Mouse (Mus musculus) mouse embryonic stem cell (cell line): ENCODE measurements around the gene Ksr2.
"Not testable (repeated sequence)": the region's sequence is repeated elsewhere in the genome, so short reads cannot be mapped to it uniquely, and the experiment has no call there.

ENCODE experiments used
- in situ Hi-C, 2 experiments: fragments of 300-500 bp; cut with MboI; formaldehyde crosslinking; loops; 1 replicate in 1 of 2; 3 replicates in 1 of 2; pipeline ENCODE4 v1.14.3; 2019 to 2020; ENCODE audit warnings: low sequenced_read_pairs in 2 of 2, low pct_unique_long_range_greater_than_20kb in 1 of 2, mixed read lengths in 1 of 2; ENCODE audit not compliant: unreplicated experiment in 1 of 2

Gene Ksr2

DNA sequence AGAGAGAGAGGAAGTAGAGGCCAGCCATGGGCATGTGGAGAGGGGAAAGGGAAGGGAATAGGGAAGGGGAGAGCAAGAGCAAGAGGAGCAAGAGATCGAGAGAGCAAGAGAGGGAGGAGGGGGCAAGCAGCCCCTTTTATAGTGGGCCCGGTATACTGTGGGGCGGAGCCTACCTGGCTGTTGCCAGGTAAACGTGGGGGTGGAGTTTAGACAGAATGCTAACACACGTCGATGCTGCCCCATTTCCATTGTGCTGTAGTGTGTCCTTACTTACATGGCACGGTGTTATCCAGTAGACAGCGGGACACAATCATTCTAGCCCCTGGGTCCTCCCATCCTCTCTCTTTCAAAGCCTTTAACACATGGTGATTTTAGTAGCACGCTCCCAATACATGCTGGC, 14.5 kb upstream of the Ksr2 start:
- in situ Hi-C loops: no loop called here

DNA sequence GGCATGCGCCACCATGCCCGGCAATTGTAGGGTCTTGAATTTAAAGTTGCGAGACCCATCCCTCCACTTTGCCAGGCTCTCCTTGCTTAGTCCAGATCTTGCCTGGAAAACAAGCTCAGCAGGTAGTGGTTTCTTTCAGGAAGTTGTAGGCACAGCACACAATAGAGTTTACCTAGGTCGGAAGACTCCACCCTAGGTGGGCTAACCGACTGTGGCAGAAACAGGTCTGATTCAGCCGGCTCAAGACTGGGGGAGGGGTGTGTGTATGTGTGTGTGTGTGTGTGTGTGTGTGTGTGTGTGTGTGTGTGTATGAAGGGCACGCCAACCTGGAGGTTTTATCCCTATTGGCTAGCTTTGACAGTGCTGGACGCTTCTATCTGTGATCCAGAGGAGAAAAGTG, 10.2 kb upstream of the Ksr2 start:
- in situ Hi-C loops: loop anchor here in 1 of 2 experiments (10.0 kb wide), 1 partner anchor 89 kb away; the partner anchor contains the start of gene Vsig10

DNA sequence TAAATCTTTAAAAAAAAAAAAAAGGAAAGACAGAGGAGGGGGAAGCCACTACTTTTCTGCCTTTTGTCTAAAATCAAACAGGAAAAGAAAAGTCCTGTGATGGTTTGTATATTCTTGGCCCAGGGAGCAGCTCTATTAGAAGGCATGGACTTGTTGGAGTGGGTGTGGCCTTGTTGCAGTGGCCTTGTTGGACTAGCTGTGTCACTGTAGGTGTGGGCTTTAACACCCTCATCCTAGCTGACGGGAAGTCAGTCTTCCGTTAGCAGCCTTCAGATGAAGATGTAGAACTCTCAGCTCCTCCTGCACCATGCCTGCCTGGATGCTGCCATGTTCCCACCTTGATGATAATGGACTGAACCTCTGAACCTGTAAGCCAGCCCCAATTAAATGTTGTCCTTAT, 9.1 kb upstream of the Ksr2 start:
- in situ Hi-C loops: loop anchor here (5.0 to 10.0 kb wide), 2 partner anchors 90 to 97 kb away; partner anchors contain the start of gene Vsig10 (in 1 of the 2)

DNA sequence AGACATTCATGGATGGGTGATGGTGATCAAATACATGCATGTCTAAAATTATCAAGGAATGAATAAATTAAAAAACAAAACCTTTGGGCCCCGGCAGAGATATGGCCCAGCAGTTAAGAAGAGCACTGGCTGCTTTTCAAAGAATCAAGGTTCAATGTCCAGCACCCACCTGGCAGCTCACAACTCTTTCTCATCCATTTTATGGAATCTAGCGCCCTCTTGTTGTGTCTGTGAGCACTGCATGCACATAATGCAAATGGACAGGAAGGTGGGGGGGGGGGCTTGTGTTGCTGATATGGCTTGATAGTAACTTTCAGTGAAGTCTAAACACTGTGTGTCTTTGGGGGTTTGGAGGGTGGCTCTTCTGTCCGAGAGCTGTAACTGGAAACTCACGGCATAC, 5.6 kb upstream of the Ksr2 start:
- in situ Hi-C loops: loop anchor here (5.0 to 10.0 kb wide), 2 partner anchors 93 to 101 kb away; partner anchors contain the start of gene Vsig10 (in 1 of the 2)

DNA sequence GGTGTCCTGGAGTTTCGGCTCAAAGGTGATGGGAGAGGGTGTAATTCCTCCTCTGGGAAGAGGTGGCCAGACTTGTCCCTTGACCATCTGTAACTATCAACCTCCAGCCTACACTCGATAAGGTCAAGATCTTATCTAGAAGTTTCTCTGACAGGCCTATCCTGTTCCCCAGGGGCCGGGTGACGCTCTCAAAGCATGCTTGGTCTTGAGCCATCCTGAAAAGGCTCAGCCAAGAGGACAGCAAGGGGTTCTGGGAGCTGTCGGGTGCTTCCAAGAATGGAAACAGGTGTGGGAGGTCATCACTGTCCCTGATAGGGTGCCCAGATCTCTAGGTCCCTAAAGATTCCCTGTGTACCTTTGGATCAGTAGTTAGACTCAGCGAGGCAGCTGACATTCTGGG, 4.4 kb upstream of the Ksr2 start:
- in situ Hi-C loops: loop anchor here (5.0 to 10.0 kb wide), 2 partner anchors 95 to 102 kb away; partner anchors contain the start of gene Vsig10 (in 1 of the 2)

DNA sequence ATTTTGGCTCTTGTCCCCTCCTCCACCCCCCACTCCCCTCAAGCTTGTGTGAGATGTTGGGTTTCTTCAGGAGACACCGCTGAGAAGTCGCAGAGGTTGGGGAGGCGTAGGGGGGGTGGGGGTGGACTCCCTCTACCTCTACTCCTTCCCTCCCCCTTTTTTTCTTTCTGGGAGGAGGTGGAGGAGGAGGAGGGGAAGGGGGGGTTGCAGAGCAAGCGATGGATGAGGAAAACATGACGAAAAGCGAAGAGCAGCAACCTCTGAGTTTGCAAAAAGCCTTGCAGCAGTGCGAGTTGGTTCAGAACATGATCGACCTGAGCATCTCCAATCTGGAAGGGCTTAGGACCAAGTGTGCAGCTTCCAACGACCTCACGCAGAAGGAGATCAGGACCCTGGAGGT, 811 bp downstream of the Ksr2 start:
- in situ Hi-C loops: no loop called here

DNA sequence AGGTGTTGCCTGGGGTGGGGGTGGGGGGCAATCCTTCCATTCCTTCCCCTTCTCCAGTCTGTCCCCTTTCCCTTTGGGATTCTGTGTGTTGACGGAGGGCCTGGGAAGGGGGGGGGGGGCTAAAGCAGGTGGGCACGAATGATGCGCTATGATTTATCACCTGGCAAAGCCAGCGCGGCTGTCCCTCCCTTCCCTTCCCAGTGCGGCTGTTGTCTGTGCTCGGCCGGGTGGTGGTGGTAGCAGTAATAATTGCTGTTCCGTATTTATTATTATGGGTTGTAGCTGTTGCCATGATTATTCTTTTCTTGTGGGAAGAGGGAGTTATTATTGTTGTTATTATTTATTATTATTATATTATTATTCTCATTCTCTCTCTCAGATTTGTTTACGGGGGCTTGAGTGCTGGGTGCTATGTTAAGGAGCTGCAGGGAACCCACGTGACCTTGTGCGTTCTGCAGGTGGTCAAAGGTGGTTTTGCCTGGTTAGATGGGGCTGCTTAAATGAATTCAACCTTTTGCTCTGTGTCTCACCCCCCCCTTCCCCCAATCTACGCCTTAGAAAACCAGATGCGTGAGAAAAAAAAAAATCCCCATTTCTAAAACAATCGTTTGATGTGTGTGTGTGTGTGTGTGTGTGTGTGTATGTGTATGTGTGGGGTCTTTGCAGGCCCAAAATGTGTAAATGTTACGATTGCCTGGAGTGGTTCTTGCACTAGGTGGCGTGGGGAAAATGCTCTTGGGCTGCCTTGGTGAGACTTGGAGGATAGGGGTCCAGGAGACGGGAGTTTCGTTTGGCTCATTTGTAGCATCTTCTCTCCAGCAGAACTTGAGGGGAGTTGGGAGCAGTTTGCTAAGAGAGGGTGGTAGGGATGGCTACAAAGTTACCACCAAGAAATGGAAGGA, 1.5 kb downstream of the Ksr2 start:
- in situ Hi-C loops: no loop called here

DNA sequence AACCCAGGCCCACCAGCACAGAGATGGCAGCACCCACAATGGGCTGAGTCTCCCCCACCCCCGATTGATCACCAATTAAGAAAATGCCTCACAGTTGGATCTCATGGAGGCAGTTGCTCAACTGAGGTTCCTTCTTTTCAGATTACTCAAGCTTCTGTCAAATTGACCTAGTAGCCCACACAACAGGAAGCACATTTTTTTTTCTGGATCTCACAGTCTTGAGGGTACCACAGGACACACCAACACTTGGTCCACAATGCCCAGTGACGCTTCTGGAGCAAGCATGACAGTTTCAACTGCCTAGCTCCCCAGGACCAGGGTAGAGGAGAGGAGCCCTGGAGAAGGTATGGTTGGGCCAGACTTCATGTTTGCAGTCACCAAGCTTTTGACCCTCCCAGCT, 3.6 kb downstream of the Ksr2 start:
- in situ Hi-C loops: no loop called here

DNA sequence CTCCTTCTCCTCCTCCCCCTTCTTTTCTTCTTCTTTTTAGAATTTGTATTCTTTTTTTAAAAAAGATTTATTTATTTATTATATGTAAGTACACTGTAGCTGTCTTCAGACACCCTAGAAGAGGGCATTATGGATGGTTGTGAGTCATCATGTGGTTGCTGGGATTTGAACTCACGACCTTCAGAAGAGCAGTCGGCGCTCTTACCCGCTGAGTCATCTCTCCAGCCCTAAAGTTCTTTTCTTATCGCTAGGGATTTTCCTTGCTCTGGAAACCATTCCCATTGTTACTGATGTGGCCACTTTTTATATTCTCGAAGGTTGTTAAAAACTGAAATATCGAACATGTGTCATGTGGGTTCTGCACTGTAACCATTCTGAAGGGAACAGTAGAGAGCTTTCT, 19.7 kb downstream of the Ksr2 start:
- in situ Hi-C loops: not testable (repeated sequence)

DNA sequence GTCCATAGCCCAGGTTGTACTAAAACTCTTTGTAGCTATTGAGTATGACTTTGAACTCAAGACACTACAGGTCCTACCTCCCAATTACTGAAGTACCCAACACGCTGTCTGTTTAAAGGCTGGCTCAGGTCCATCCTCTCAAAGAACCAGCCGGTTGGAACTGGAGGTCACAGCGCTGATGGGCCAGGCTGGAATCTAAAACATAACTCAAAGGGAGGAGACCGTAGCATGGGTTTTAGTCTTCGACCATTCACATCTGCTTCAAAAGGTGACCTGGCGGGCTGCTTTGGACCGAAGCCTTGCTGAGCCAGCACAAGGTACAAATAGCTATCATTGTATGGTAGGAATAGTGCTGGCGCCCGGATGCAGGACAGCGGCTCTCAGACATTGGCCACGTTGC, 26.5 kb downstream of the Ksr2 start:
- in situ Hi-C loops: no loop called here

DNA sequence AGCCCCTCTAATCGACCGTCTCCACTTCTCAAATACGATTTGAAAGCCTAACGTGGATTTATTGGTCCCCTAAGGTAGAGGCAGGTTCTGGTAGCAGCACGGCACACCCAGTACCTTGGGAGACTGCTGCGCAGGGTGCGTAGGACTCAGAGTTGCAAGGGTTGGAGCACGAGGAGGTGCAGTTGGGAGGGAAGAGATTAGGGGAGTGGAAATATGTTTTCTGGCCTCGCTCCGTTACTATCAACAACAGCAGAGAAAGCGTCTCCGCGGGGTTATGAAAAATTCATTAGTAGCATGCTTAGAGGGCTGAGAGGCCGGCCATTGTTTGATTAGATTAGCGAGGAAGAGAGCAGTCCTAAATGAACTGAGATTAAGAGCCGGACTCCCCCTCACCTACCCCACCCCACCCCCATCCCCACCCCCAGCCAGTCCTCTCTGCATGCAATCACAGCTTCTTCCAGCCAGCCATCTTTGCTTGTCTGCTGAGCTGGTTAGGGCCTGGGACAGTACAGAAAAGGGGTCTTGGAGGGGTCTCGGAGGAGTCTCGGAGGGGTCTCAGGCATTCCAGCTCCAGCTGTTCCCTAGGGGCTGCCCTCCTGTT, 27.5 kb downstream of the Ksr2 start:
- in situ Hi-C loops: no loop called here

DNA sequence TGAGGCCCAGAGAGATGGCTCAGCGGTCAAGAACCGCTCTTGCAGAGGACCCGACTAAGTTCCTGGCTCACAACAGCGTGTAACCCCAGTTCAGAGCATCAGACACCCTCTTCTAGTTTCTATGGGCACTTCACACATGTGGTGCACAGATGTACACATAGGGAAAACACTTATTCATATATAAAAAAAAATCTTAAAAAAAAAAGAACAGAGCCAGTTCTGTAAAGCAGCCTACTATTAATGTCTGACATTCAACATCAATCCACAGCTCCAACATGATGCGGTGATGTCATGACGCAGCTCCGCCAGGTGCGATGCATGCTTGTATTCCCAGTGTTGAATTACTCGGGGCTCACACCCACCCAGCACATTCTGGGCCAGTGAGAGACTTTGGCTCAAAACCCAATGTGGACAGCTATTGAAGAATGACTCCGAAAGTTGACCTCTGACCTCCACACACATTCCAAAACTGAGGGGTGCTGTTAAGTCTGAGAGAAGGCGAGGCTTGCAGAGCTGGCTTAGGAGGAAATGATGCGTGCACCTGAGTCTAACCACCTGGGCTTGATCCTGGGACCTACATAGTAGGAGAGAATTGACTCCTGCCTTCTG, 28.5 kb downstream of the Ksr2 start:
- in situ Hi-C loops: no loop called here

DNA sequence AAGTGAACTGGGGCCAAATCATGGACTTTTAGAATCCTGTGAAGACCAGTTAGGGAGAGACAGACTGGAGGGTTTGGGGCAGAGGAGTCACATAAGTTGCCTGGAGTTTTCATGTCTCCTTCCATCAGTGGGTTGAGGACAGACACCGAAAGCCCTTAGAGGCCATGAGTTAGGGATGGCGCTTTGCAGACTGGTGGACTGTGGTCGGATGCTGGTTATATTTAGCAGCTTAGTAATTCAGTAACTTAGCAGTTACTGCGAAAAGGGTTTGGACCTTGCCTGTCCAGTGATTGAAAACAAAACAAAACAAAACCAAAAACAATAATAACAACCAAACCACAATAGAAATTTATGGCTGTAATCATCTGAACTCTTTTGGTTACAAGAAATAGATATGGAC, 29.3 kb downstream of the Ksr2 start:
- in situ Hi-C loops: no loop called here

DNA sequence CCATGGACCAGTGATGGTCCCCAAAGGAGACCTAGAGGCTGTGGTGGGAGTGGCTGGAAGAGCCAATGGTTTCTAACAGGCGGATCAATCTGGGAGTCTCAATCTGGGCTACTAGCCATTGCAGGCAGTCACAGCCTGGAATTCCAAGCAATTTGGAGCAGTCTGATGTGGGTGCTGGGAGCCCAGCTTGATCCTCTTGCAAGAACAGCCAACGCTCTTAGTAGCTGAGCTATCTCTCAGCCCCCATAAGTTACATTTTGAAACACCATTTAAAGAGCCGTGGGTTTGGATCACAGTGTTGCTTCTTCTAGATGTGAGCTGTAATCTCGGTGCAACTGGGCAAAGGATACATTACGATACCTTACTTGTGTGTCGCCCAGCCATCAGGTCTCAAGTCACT, 30.1 kb downstream of the Ksr2 start:
- in situ Hi-C loops: no loop called here

DNA sequence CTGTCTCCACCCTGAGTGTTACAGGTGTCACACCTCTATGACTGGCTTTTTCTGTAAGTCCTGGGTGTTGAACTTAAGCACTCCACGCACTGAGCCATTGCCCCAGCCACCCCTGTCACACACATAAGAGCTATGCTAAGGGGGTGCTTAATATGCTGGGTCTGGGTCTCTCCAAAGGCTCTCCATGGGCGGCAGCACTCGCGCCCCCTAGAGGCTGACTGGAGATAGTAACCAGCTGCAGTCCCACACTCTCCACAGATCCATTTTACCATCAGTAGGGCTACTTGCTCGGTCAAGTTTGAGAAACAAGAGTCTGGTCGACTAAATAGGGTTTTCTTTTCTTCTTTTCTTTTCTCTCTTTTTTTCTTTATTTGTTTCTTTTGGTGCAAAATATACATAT, 33.9 kb downstream of the Ksr2 start:
- in situ Hi-C loops: no loop called here

DNA sequence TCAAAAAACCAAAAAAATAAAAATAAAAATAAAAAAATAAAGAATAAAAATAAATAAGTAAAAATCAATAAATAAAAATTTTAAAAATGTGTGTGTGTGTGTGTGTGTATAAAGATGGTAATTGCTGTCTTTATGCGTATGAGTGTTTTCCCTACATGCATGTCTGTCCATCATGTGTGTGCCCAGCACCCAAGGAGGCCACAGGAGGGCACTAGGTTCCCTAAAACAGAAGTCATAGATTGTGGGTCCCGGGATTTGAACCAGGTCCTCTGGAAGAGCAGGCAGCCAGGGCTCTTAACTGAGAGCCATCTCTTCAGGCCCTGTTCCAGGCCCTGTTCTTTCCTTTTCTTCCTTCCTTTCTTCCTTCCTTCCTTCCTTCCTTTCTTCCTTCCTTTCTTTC, 38.2 kb downstream of the Ksr2 start:
- in situ Hi-C loops: no loop called here

DNA sequence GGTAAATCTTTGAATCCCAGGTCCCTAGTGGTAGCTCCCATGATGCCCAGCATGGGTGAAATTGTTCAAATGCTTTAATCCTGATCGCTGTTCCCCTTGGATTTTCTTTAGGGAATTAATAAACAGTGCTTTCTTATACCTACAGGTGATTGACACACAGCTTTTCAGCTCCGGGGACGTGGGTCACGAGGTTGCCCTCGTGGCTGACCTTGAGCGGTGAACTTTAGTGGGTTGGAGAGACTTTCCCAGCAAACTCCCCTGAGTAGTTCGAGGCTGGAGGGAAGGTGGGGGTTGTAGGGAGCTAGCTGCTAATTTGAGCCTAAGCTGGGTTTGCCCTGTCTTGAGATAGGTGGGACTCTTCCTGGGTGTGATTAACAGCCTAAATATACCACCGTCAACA, 41.7 kb downstream of the Ksr2 start:
- in situ Hi-C loops: no loop called here

DNA sequence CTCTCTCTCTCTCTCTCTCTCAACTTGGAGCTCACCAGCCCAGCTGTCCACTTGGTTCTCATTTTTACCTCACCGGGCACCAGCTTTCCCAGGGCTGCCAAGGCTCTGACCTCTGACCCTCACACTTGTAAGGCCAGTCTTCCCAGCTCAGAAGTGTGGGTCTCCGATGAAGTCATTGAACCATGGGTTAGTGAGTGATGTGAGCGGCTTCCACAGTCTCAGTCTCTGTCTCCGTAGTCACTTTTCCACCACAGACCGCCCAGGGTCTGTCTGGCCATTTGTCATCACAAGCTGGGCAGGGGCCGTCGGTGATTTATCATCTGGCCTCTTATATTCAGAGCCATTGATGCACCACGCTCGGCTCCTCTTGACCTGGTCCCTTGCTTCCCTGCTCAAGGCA, 43.3 kb downstream of the Ksr2 start:
- in situ Hi-C loops: no loop called here

DNA sequence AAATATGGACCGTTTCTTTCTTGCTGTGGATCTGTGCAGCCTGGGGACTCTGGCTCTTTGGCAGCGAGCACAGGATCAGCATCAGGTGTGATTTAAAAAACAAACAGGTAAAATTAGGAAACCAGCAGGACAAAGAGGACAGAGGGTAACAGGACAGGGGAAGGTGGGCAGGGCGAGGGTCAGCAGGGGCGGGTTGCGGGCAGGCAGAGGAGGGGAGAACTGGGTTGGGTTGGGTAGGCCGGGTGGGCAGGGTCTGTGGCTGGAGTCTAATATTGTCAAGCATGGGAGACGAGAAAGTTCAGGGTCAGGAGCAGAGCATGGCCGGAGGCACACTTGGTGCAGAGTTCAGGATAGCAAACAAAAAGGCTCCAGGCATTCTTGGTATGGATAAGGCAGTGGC, 43.8 kb downstream of the Ksr2 start:
- in situ Hi-C loops: no loop called here
